In genomic region chr3:30012150-30012549, GRCm38 (mm10) we compare ENCODE assay signal across 8 mouse cellular contexts.
DNase-seq lines count a peak whose midpoint lies in the region; ATAC-seq and TF ChIP-seq lines count a peak whose summit lies in the region.

No protein-coding gene starts in this region.

- H3K36me3 ChIP-seq in spleen, adult 2 months (ENCODE audit: control insufficient read depth, insufficient read depth, low read length) = no peaks in the 10 kb centered on the region
- no peaks in the 10 kb centered on the region for H3K36me3 ChIP-seq in embryonic facial prominence, embryonic 13.5 days
- H3K36me3 ChIP-seq in heart, embryonic 13.5 days = peaks cover 4% of the 10 kb centered on the region; the same call in 1 of the 2 replicates
- H3K36me3 ChIP-seq in kidney, embryonic 16.5 days (ENCODE audit: insufficient read depth, low read length) = no peaks in the 10 kb centered on the region

- no peaks in the 10 kb centered on the region for H3K4me1 ChIP-seq in spleen, adult 2 months (ENCODE audit: control insufficient read depth, insufficient read depth, insufficient read length)
- H3K4me1 ChIP-seq in embryonic facial prominence, embryonic 13.5 days = 0 out of 2 replicates have a peak, but pooled peaks cover 6% of the 10 kb centered on the region
- peaks cover 14% of the 10 kb centered on the region for H3K4me1 ChIP-seq in heart, embryonic 13.5 days
- H3K4me1 ChIP-seq in kidney, embryonic 16.5 days (ENCODE audit: insufficient read depth, low read length) = peaks cover 15% of the 10 kb centered on the region

- ATAC-seq in embryonic facial prominence, embryonic 13.5 days (ENCODE audit: insufficient number of reproducible peaks, insufficient read depth, low FRiP score, low TSS enrichment, low read depth) = no peak
- no peak for ATAC-seq in heart, embryonic 13.5 days (ENCODE audit: extremely low read depth, insufficient number of reproducible peaks, low FRiP score, low TSS enrichment)
- ATAC-seq in kidney, embryonic 16.5 days (ENCODE audit: low FRiP score, low TSS enrichment) = no peak; the same call in 1 of the 2 replicates

- peaks cover 2% of the 10 kb centered on the region for H3K27me3 ChIP-seq in spleen, adult 2 months (ENCODE audit: control insufficient read depth, insufficient read depth, low read length)
- peaks cover 32% of the 10 kb centered on the region for H3K27me3 ChIP-seq in embryonic facial prominence, embryonic 13.5 days
- no peaks in the 10 kb centered on the region for H3K27me3 ChIP-seq in heart, embryonic 13.5 days (replicated peaks)
- H3K27me3 ChIP-seq in kidney, embryonic 16.5 days (ENCODE audit: insufficient read depth, low read length) = no peaks in the 10 kb centered on the region

- no peak overlapping the region for H3K27ac ChIP-seq in spleen, adult 2 months (ENCODE audit: insufficient read depth, low read length)
- peak overlapping the region; percentile 75; the same call in 1 of the 2 replicates for H3K27ac ChIP-seq in embryonic facial prominence, embryonic 13.5 days
- H3K27ac ChIP-seq in heart, embryonic 13.5 days (replicated peaks) = peak overlapping the region; percentile 97
- H3K27ac ChIP-seq in kidney, embryonic 16.5 days (ENCODE audit: low read length) = peak overlapping the region; percentile 99

- no peaks in the 10 kb centered on the region for H3K9me3 ChIP-seq in embryonic facial prominence, embryonic 13.5 days
- no peaks in the 10 kb centered on the region for H3K9me3 ChIP-seq in heart, embryonic 13.5 days
- H3K9me3 ChIP-seq in kidney, embryonic 16.5 days (ENCODE audit: low read length) = no peaks in the 10 kb centered on the region

- H3K9ac ChIP-seq in embryonic facial prominence, embryonic 13.5 days = peak overlapping the region; percentile 78
- peak overlapping the region; percentile 96 for H3K9ac ChIP-seq in heart, embryonic 13.5 days
- peak overlapping the region; percentile 98 for H3K9ac ChIP-seq in kidney, embryonic 16.5 days (replicated peaks; ENCODE audit: low read length)

- no peak for TF ChIP-seq CTCF in spleen, adult 2 months (IDR thresholded peaks at IDR 0.05; ENCODE audit: extremely low read depth, insufficient read depth, insufficient read length, insufficient replicate concordance)

- WGBS in spleen, adult 2 months = 2% methylated on average over 27 of the region's 27 CpGs
- under 1% methylated on average over 27 of the region's 27 CpGs for WGBS in embryonic facial prominence, embryonic 13.5 days
- WGBS in heart, embryonic 13.5 days = under 1% methylated on average over 27 of the region's 27 CpGs
- under 1% methylated on average over 27 of the region's 27 CpGs for WGBS in kidney, embryonic 16.5 days

- TF ChIP-seq POLR2A in spleen, adult 2 months (IDR thresholded peaks at IDR 0.05; ENCODE audit: low read depth, low read length) = no peak

- no peak for DNase-seq in spleen, adult 2 months (ENCODE audit: low read depth in 1 of 2, low spot score in 2 of 2)
- no peak for DNase-seq in spleen, postnatal 36 days (ENCODE audit: low spot score in 2 of 2)
- peak; percentile 61 for DNase-seq in lung, postnatal 36 days
- DNase-seq in yolk sac, embryonic 10.5 days (ENCODE audit: low spot score) = peak; percentile 12
- no peak for DNase-seq in layer of hippocampus, postnatal 14 days (ENCODE audit: low spot score in 2 of 2)

- H3K4me3 ChIP-seq in spleen, adult 2 months (ENCODE audit: extremely low read depth, insufficient read depth, insufficient read length) = peak overlapping the region; percentile 13; the same call in 1 of the 2 replicates
- peak overlapping the region; percentile 56 for H3K4me3 ChIP-seq in embryonic facial prominence, embryonic 13.5 days
- H3K4me3 ChIP-seq in heart, embryonic 13.5 days = peak overlapping the region; percentile 78
- H3K4me3 ChIP-seq in kidney, embryonic 16.5 days (ENCODE audit: low read length) = peak overlapping the region; percentile 71

- peak overlapping the region; percentile 89 for H3K4me2 ChIP-seq in embryonic facial prominence, embryonic 13.5 days
- H3K4me2 ChIP-seq in heart, embryonic 13.5 days = peak overlapping the region; percentile 75
- H3K4me2 ChIP-seq in kidney, embryonic 16.5 days (replicated peaks; ENCODE audit: low read depth, low read length) = peak overlapping the region; percentile 76

Comparison
In these comparisons a context has a peak if more than half of its experiments do, and no peak if none do; other contexts are left out.
1. DNase-seq: peak in lung, postnatal 36 days (single experiment) and yolk sac, embryonic 10.5 days (single experiment); none in spleen, adult 2 months (0 of 2), spleen, postnatal 36 days (0 of 2) and layer of hippocampus, postnatal 14 days (0 of 2).
2. H3K4me3 ChIP-seq: peak in every context shown above with its lines; median percentile 78 in heart, embryonic 13.5 days; 71 in kidney, embryonic 16.5 days; 56 in embryonic facial prominence, embryonic 13.5 days; 13 in spleen, adult 2 months.
3. Peak in every context shown above with its lines, with median percentiles within 50 percentile points of each other: H3K4me2 ChIP-seq and H3K9ac ChIP-seq.